Comparison of ENCODE assay signal across 16 mouse cellular contexts in genomic region chr7:81579312-81579711, GRCm38 (mm10).
"Had no signal": no experiment of that assay in that cellular context is flagged by ENCODE, and none has a peak within 500 bp of the region (broad histone marks: within the 10 kb centered on the region; RNA-seq: fewer than 3 reads in every experiment).

No protein-coding gene starts in this region.

- H3K9ac ChIP-seq: neural tube, embryonic 13.5 days; neural tube, embryonic 15.5 days; stomach, embryonic 15.5 days had no signal

- H3K27me3 ChIP-seq: neural tube, embryonic 13.5 days; neural tube, embryonic 15.5 days; stomach, embryonic 15.5 days had no signal

- H3K4me2 ChIP-seq: neural tube, embryonic 13.5 days; neural tube, embryonic 15.5 days; stomach, embryonic 15.5 days had no signal

- H3K4me3 ChIP-seq: neural tube, embryonic 13.5 days; neural tube, embryonic 15.5 days; stomach, embryonic 15.5 days had no signal

- H3K27ac ChIP-seq: neural tube, embryonic 13.5 days; neural tube, embryonic 15.5 days; stomach, embryonic 15.5 days; stomach, postnatal 0 days had no signal

- H3K9me3 ChIP-seq: neural tube, embryonic 13.5 days; neural tube, embryonic 15.5 days; stomach, embryonic 15.5 days had no signal

- DNase-seq: retina, postnatal 1 day; right cerebral cortex, adult 18-20 months; right cerebral cortex, postnatal 14 days; right cerebral cortex, postnatal 25 days; right cerebral cortex, postnatal 4 days; spleen, adult 18-20 months; thymus, adult 18-20 months; thymus, adult 2 months; thymus, postnatal 14 days; thymus, postnatal 25 days; thymus, postnatal 36 days; thymus, postnatal 4 days had no signal

- H3K4me1 ChIP-seq: neural tube, embryonic 13.5 days; neural tube, embryonic 15.5 days; stomach, embryonic 15.5 days had no signal
